16 mouse cellular contexts compared by ENCODE assay signal in genomic region chr19:46699011-46699481, GRCm38 (mm10). TPM values are rescaled to one million over a fixed set of nuclear protein-coding genes. Genes with fewer than 3 reads are reported as not detected.
DNase-seq lines count a peak whose midpoint lies in the region; ATAC-seq and TF ChIP-seq lines count a peak whose summit lies in the region.
"Had no signal": no experiment of that assay in that cellular context is flagged by ENCODE, and none has a peak within 500 bp of the region (broad histone marks: within the 10 kb centered on the region; RNA-seq: fewer than 3 reads in every experiment).

No protein-coding gene starts in this region.

- WGBS in stomach, postnatal 0 days: 63% methylated on average over 10 of the region's 10 CpGs

- H3K36me3 ChIP-seq in stomach, postnatal 0 days (ENCODE audit: control insufficient read depth, insufficient read depth, low read length): peaks cover 4% of the 10 kb centered on the region; the same call in 1 of the 2 replicates

- H3K9ac ChIP-seq in stomach, postnatal 0 days (ENCODE audit: low read length): no peak overlapping the region
- H3K9ac ChIP-seq: lung, embryonic 14.5 days had no signal

- H3K4me1 ChIP-seq in stomach, postnatal 0 days (replicated peaks; ENCODE audit: control insufficient read depth, insufficient read depth): no peaks in the 10 kb centered on the region

- H3K27me3 ChIP-seq in stomach, postnatal 0 days (ENCODE audit: control insufficient read depth, insufficient read depth, low read length): no peaks in the 10 kb centered on the region

- DNase-seq in adrenal gland, postnatal 36 days: peak; percentile 19 to 23
- DNase-seq in adrenal gland, postnatal 10 days: no peak
- DNase-seq in right cerebral cortex, adult 2 months (ENCODE audit: low spot score in 2 of 2): peak; percentile 37 to 42
- no peak for DNase-seq in right cerebral cortex, postnatal 14 days
- peak; percentile 37 for DNase-seq in stomach, postnatal 0 days (ENCODE audit: low spot score)
- DNase-seq in heart, adult 11 months: no peak
- DNase-seq in kidney, adult 8-10 months: no peak
- DNase-seq: cerebellum, adult 9-10 months; lung, embryonic 14.5 days had no signal

- no peak overlapping the region for H3K27ac ChIP-seq in stomach, postnatal 0 days (replicated peaks)

- no peak overlapping the region for H3K4me3 ChIP-seq in stomach, postnatal 0 days (ENCODE audit: low read depth, low read length)

- TF ChIP-seq EP300 in stomach, postnatal 0 days (optimal IDR thresholded peaks at IDR 0.05): no peak

- no peak overlapping the region for H3K4me2 ChIP-seq in stomach, postnatal 0 days (replicated peaks; ENCODE audit: low read depth)
- H3K4me2 ChIP-seq: heart, embryonic 11.5 days; lung, embryonic 14.5 days; midbrain, embryonic 11.5 days had no signal

- ATAC-seq in common myeloid progenitor, adult 5-6 weeks (replicated peaks; ENCODE audit: low read depth, poor library complexity, severe bottlenecking): peak; percentile 70; the same call in 1 of the 2 replicates
- peak; percentile 73 for ATAC-seq in stomach, postnatal 0 days (ENCODE audit: low FRiP score, low TSS enrichment)

- TF ChIP-seq CTCF in stomach, postnatal 0 days (IDR thresholded peaks at IDR 0.05; ENCODE audit: low read depth): no peak

- H3K9me3 ChIP-seq in stomach, postnatal 0 days (ENCODE audit: control insufficient read depth, low read length): no peaks in the 10 kb centered on the region

RNA-seq across cellular contexts. Expression of gene As3mt, which starts 8.2 kb away (rescaled TPM):
- 100 to 1,000 TPM in 1 of 2 experiments, 10 to 100 TPM in 1; 93.6 to 101 TPM for total RNA-seq in adrenal gland, postnatal 36 days (2021)
- total RNA-seq in adrenal gland, postnatal 10 days (2021): 10 to 100 TPM; 55.2 to 62.9 TPM
- total RNA-seq in common myeloid progenitor, adult 5-6 weeks (2017): 48.9 and 53.3 TPM in 2 replicates
- polyA plus RNA-seq in stomach, postnatal 0 days (2015; fragmentation: Nextera tagmentation; extraction: Ambion mirVana): 17.0 and 17.7 TPM in 2 replicates

RNA-seq across cellular contexts. Expression of gene Borcs7, which starts 9.3 kb away (rescaled TPM):
- total RNA-seq in adrenal gland, postnatal 36 days (2021): 10 to 100 TPM; 14.4 to 16.8 TPM
- 10 to 100 TPM; 13.2 to 13.9 TPM for total RNA-seq in adrenal gland, postnatal 10 days (2021)
- total RNA-seq in common myeloid progenitor, adult 5-6 weeks (2017): 3.7 and 5.8 TPM in 2 replicates
- polyA plus RNA-seq in stomach, postnatal 0 days (2015; fragmentation: Nextera tagmentation; extraction: Ambion mirVana): 15.6 and 17.0 TPM in 2 replicates

RNA-seq across cellular contexts. Expression of gene Cyp17a1, which starts 26.1 kb away (rescaled TPM):
- total RNA-seq in adrenal gland, postnatal 36 days (2021): 10 to 100 TPM in 1 of 2 experiments, 1 to 10 TPM in 1; 1.9 to 10.5 TPM
- 1 to 10 TPM; 1.3 to 9.6 TPM for total RNA-seq in adrenal gland, postnatal 10 days (2021)
- not detected in 2 replicates for total RNA-seq in common myeloid progenitor, adult 5-6 weeks (2017)
- 0.12 TPM in 1 of 2 replicates, not detected in the other for polyA plus RNA-seq in stomach, postnatal 0 days (2015; fragmentation: Nextera tagmentation; extraction: Ambion mirVana)
- polyA plus RNA-seq: brain, embryonic 14.5 days; kidney, embryonic 14.5 days; limb, embryonic 11.5 days; lung, embryonic 14.5 days; midbrain, embryonic 11.5 days; neural tube, embryonic 11.5 days had no signal

Comparison
In these comparisons a context has a peak if more than half of its experiments do, and no peak if none do; other contexts are left out.
1. DNase-seq: peak in adrenal gland, postnatal 36 days (2 of 2), right cerebral cortex, adult 2 months (2 of 2) and stomach, postnatal 0 days (single experiment); none in adrenal gland, postnatal 10 days (single experiment), right cerebral cortex, postnatal 14 days (single experiment), heart, adult 11 months (single experiment) and kidney, adult 8-10 months (0 of 2).